Mouse (Mus musculus) liver, embryonic 14.5 days (tissue): ENCODE measurements at regions not wholly inside any gene's neighbourhood (a gene's known extent, or its start where the extent isn't known, plus 50 kb on each side); places are given as distances from the start of the nearest gene placed in this dataset.

Source experiments
- CTCF ChIP-seq: IDR thresholded peaks from 2 replicates; pipeline ENCODE4 v1.5.1; 2016; ENCODE audit warnings: antibody characterized with exemption, low read depth, control low read depth
- EP300 ChIP-seq: IDR thresholded peaks from 2 replicates; pipeline ENCODE4 v1.6.1; 2016; ENCODE audit warnings: antibody characterized with exemption, low read depth

DNA sequence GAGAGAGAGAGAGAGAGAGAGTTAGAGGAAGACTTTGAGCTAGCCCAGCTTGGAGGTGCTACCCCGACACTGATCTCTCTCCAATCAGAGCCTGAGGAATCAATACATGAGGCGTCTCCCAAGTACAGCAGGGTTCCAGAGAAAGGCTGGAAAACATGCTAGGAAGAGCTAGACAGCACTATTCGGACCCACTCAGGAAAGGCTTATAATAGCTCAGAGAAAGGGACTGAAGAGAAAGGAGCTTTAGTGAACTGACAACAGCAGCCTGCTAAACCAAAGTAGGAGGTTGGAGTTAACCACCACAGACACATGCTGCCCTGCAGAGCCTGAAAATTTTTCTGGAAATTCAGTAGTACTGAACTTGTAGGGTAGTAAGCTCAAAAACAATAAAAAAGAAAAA, 831.3 kb downstream of the Adgrl2 start:
- TF ChIP-seq CTCF, result no peak
- no peak for TF ChIP-seq EP300
